Mouse (Mus musculus) forebrain, embryonic 14.5 days (tissue): ENCODE data around the gene Atad2b. TPM values are rescaled to one million over a fixed set of nuclear protein-coding genes. Genes with fewer than 3 reads are reported as not detected.

Experiments
- ATAC-seq: fragments of 200-750 bp; cut with Nextera tagmentation; 2 replicates; pipeline ENCODE4 v1.8.0; 2017; ENCODE audit warnings: mild to moderate bottlenecking, moderate library complexity
- DNase-seq: peaks from one replicate; pipeline ENCODE4 v3.0.0-alpha.2; 2015; ENCODE audit warnings: low spot score
- H3K27ac ChIP-seq: fragments of 300-500 bp; sonication (generic); 2 replicates; pipeline ENCODE4 v1.5.1; 2014; ENCODE audit warnings: low read depth, mild to moderate bottlenecking, control low read depth, low read length, moderate library complexity
- H3K27me3 ChIP-seq: fragments of 300-500 bp; sonication (generic); replicated peaks from 2 replicates; pipeline ENCODE4 v1.6.1; 2014; ENCODE audit warnings: low read length, control low read depth, mixed read lengths; ENCODE audit not compliant: control insufficient read depth, insufficient read depth
- H3K36me3 ChIP-seq: fragments of 300-500 bp; sonication (generic); 2 replicates; pipeline ENCODE4 v1.6.1; 2014; ENCODE audit warnings: low read length, control low read depth; ENCODE audit not compliant: control insufficient read depth, insufficient read depth
- H3K4me1 ChIP-seq: fragments of 300-500 bp; sonication (generic); 2 replicates; pipeline ENCODE4 v1.6.1; 2014; ENCODE audit warnings: antibody characterized with exemption, low read length, control low read depth; ENCODE audit not compliant: control insufficient read depth, insufficient read depth
- H3K4me2 ChIP-seq: fragments of 300-500 bp; sonication (generic); 2 replicates; pipeline ENCODE4 v1.6.1; 2014; ENCODE audit warnings: mild to moderate bottlenecking, control low read depth, low read length
- H3K4me3 ChIP-seq: fragments of 300-500 bp; sonication (generic); 2 replicates; pipeline ENCODE4 v1.5.1; 2014; ENCODE audit warnings: low read depth, low read length, control low read depth
- H3K9ac ChIP-seq: fragments of 300-500 bp; sonication (generic); 2 replicates; pipeline ENCODE4 v1.6.1; 2014; ENCODE audit warnings: mild to moderate bottlenecking, low read length, control low read depth, moderate library complexity
- H3K9me3 ChIP-seq: fragments of 300-500 bp; sonication (generic); replicated peaks from 2 replicates; pipeline ENCODE4 v1.6.1; 2016; ENCODE audit warnings: low read length, control low read depth, mixed read lengths; ENCODE audit not compliant: control insufficient read depth
- WGBS: fragments of 180-500 bp; shearing (Covaris S2); extraction: QIAGEN DNeasy Blood & Tissue Kit; methylation state at CpG from one replicate; pipeline ENCODE4 v1.1.7; 2014; 5-methylcytosine and 5-hydroxymethylcytosine counted together
- polyA plus RNA-seq: library from polyadenylated mRNA; unstranded; fragments of >200 nt; fragmentation: Nextera tagmentation; extraction: Ambion mirVana; gene quantifications from 2 replicates; pipeline ENCODE4 v1.2.1, GENCODE M21; 2014

Gene Atad2b
- polyA plus RNA-seq: 12.8 and 13.3 TPM in 2 replicates

DNA sequence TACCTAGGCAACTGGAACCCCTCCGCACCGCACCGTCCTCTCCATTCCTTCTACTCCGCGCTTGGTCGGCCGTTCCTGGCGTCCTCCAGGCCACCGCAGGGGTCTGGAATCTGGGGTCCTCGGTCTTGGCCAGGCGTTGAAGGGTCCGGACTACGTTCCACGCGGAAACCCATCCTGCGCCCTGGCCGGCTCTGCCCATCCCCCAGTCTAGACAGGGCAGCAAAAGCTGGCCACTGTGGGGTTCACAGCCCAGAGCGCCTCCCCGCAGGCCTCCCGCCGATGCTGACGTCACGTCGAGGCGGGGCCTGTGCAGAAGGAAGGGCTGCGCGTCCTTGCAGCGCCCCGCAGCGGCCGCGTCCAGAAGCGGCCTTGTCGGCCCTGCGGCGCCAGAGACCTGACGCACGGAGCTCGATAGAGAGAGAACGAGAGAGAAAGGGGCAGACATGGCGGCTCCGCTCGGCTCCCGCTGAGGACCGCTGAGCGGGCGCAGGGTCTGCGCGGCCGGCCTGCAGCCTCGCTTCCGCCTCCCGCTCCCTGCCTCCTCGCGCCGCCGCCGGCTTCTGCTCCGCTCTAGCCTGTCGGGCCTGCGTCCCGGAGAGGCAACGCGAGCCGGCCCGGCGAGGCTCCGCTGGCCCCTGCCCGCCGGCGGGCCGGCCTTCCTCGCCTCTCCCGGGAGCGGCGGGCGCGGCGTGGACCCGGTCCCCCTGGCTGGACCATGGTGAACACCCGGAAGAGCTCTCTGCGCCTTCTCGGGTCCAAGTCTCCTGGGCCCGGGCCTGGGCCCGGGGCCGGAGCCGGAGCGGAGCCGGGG, at the start of gene Atad2b:
Gene Atad2b, plus strand, starts transcription at position 360 of the 811 bp plus-strand sequence.
- H3K27ac ChIP-seq: peak within 1 kb of the TSS; percentile 98
- H3K36me3 ChIP-seq: no peaks in the 10 kb centered on the region
- under 1% methylated on average over 65 of the region's 89 CpGs for WGBS
- peak within 1 kb of the TSS; percentile 98 for H3K9ac ChIP-seq
- peaks cover 9% of the 10 kb centered on the region for H3K4me1 ChIP-seq
- H3K4me3 ChIP-seq: peak within 1 kb of the TSS; percentile 96
- peak; percentile 97 for DNase-seq
- peak within 1 kb of the TSS; percentile 61 for H3K4me2 ChIP-seq
- H3K9me3 ChIP-seq: no peaks in the 10 kb centered on the region
- peak; percentile 97 for ATAC-seq
- no peaks in the 10 kb centered on the region for H3K27me3 ChIP-seq

DNA sequence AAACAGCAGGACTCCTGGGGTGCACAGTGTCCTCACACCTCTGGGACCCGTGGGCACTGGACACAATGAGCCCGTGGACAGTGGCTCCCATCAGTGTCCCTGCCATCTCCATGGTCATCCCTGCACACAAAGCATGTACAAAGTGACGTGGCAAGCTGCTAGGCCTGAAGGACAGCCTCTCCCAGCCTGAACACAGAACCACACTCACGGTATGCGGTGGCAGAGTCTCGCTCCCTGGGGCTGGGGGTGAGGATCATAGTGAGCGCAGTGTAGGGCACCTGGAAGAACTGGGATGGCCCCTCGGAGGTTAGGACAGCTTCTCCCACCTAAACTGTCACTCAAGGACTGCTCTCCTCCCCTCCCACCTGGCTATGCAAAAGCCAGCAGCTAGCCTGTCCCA, 48.2 kb upstream of the Atad2b start:
- H3K4me1 ChIP-seq: peaks cover 3% of the 10 kb centered on the region; the same call in 1 of the 2 replicates
- ATAC-seq: no peak
- WGBS: 79% methylated on average over 8 of the region's 8 CpGs

DNA sequence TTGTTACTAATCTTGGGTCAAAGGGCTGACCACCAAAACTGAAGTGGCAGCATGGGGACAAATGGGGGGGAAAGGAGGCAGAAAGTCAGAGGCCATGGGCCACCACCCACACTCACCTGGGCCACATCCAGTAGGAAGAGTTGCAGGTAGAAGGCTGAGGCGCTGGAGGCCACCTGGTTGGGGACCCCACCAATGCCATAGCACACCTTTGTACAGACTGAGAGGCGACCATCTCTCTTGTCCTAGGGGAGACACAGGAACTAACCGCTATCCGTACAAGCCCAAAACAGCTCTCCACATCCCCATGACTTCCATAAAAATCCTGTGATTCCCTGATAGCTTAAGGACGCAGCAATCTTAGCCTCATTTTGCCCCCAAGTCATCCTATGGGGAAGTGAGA, 45.9 kb upstream of the Atad2b start:
- Histone ChIP-seq H3K4me2 (no peak overlapping the region), H3K4me1 (peaks cover 10% of the 10 kb centered on the region), H3K9ac (no peak overlapping the region), H3K4me3 (no peak overlapping the region), H3K9me3 (no peaks in the 10 kb centered on the region), H3K36me3 (no peaks in the 10 kb centered on the region), H3K27ac (no peak overlapping the region), H3K27me3 (no peaks in the 10 kb centered on the region)
- WGBS: 89% methylated on average over 5 of the region's 5 CpGs
- ATAC-seq: no peak
- no peak for DNase-seq

More for the DNA sequence above, 48.2 kb upstream of the Atad2b start:
- no peak for DNase-seq
- H3K9me3 ChIP-seq: no peaks in the 10 kb centered on the region
- H3K27ac ChIP-seq: no peak overlapping the region
- H3K36me3 ChIP-seq: no peaks in the 10 kb centered on the region
- H3K4me3 ChIP-seq: no peak overlapping the region
- H3K4me2 ChIP-seq: no peak overlapping the region
- no peak overlapping the region for H3K9ac ChIP-seq
- H3K27me3 ChIP-seq: no peaks in the 10 kb centered on the region

DNA sequence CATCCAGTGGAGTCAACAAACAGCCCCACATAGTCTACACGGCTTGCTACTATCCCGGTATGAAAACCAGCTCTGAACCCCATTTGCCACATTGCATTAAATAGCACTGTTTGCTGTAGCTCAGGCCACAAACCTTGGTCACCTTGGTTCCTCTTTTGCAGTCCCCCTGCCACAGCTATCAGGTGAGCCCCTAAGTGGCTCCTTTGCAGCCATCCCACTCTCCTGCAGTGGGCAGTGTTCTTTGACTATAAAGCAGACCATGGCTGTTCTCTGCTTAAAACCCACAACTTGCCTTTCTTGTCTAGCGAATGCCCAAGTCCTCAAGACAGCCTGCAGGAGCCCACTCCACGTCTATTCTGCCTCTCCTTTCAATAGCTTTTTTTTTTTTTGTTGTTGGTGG, 44.9 kb upstream of the Atad2b start:
- Histone ChIP-seq H3K4me3 (no peak overlapping the region), H3K9ac (no peak overlapping the region), H3K27me3 (no peaks in the 10 kb centered on the region), H3K9me3 (no peaks in the 10 kb centered on the region), H3K4me2 (no peak overlapping the region), H3K27ac (no peak overlapping the region), H3K36me3 (no peaks in the 10 kb centered on the region), H3K4me1 (peaks cover 10% of the 10 kb centered on the region)
- ATAC-seq (no peak), DNase-seq (no peak)
- WGBS: 56% methylated on average over 4 of the region's 4 CpGs

DNA sequence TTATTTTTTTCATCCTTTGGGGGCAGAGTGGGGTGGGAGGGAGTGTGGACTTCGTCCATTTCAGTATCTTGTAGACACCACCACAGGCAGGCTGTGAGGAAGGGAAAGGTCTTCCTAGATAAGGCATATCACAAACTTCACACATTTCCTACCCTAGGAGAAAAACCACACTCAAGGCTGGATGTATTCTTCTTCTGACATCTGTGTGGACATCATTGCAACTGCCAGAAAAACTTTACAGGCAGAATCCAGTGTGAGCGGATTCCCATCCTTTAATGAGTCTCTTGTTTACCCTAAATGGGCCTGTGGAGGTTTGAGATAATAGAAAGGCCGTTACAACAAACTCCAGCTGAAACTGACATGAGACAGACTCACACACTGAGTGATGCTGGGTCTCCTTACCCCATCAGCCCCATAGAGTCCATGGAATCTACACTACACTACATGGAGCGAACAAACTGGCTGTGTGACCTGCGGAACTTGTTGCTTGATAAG, 44.1 kb upstream of the Atad2b start:
- DNase-seq: no peak
- Histone ChIP-seq H3K9me3 (no peaks in the 10 kb centered on the region), H3K36me3 (peaks cover under 1% of the 10 kb centered on the region; the same call in 1 of the 2 replicates), H3K4me3 (no peak overlapping the region), H3K4me1 (peaks cover 10% of the 10 kb centered on the region), H3K4me2 (no peak overlapping the region), H3K9ac (no peak overlapping the region), H3K27ac (no peak overlapping the region), H3K27me3 (no peaks in the 10 kb centered on the region)
- ATAC-seq: no peak
- WGBS: 85% methylated on average over 5 of the region's 5 CpGs

GRCm38 (mm10) chr12:4873531-4873930, 43.6 kb upstream of the Atad2b start:
- H3K4me3 ChIP-seq: 0 out of 2 replicates have a peak overlapping the region, but pooled peaks have one; percentile 33
- no peak for DNase-seq

DNA sequence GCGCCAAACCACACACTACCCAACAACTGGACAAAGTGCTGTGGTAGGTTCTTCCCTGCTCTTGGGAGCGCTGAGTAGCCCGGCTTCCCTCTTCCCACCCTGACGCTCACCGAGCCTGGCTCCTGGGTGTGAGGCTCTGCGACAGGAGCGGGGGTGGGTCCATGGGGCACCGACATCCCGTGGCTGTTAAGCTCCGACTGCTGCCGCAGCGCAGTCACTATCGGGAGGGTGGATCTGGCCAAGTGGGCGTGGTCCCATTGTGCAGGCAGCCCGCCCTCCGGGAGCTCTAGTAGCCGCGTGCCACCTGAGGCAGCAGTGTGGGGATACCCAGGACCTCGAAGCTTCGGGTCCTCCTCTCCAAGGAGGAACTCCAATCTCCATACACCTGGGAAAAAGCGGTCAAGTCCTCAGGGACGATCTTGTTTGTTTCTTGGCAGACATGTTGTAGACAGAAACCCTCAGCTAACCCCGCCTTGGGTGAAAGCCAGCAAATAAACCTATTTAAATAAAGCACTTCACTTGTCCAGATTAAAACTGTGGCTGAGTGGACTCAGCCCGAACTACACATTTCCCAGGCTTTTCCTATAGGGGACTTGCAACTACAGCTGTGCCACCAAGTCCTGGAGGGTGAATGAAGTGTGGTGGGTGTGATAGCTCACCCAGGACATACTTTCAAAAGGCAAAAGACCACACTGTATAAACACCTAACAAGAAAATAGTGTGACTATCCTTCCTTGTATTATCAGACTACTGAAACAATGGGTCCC, 42.8 kb upstream of the Atad2b start, which contains the start of gene Mfsd2b:
Gene Mfsd2b, minus strand, starts transcription at position 199 of the 767 bp plus-strand sequence.
- Histone ChIP-seq H3K27ac (no peak within 1 kb of the TSS), H3K9me3 (no peaks in the 10 kb centered on the region), H3K36me3 (peaks cover 13% of the 10 kb centered on the region), H3K4me1 (peaks cover 10% of the 10 kb centered on the region), H3K27me3 (no peaks in the 10 kb centered on the region), H3K4me2 (peak within 1 kb of the TSS; percentile 82), H3K4me3 (peak within 1 kb of the TSS; percentile 33), H3K9ac (peak within 1 kb of the TSS; percentile 55)
- peak; percentile 81 for DNase-seq
- WGBS: 4% methylated on average over 24 of the region's 24 CpGs
- ATAC-seq: peak; percentile 90

More at GRCm38 (mm10) chr12:4873531-4873930, 43.6 kb upstream of the Atad2b start:
- Histone ChIP-seq H3K27me3 (no peaks in the 10 kb centered on the region), H3K9ac (peak overlapping the region; percentile 55; the same call in 1 of the 2 replicates), H3K27ac (no peak overlapping the region), H3K9me3 (no peaks in the 10 kb centered on the region), H3K36me3 (peaks cover 5% of the 10 kb centered on the region), H3K4me2 (peak overlapping the region; percentile 82), H3K4me1 (peaks cover 10% of the 10 kb centered on the region)
- WGBS: 71% methylated on average over 6 of the region's 6 CpGs
- peak; percentile 16; the same call in 1 of the 2 replicates for ATAC-seq

GRCm38 (mm10) chr12:4875623-4876022, 41.5 kb upstream of the Atad2b start:
- 75% methylated on average over 8 of the region's 8 CpGs for WGBS
- no peaks in the 10 kb centered on the region for H3K9me3 ChIP-seq

More at GRCm38 (mm10) chr12:4875623-4876022, 41.5 kb upstream of the Atad2b start:
- Histone ChIP-seq H3K27ac (no peak overlapping the region), H3K36me3 (peaks cover 17% of the 10 kb centered on the region), H3K4me1 (peaks cover 10% of the 10 kb centered on the region), H3K4me3 (no peak overlapping the region), H3K27me3 (no peaks in the 10 kb centered on the region), H3K9ac (no peak overlapping the region), H3K4me2 (no peak overlapping the region)
- DNase-seq: no peak
- ATAC-seq: no peak
